Mouse (Mus musculus) stomach, postnatal 0 days (tissue): ENCODE measurements around the gene St14. TPM values are rescaled to one million over a fixed set of nuclear protein-coding genes. Genes with fewer than 3 reads are reported as not detected.

Experiments
- ATAC-seq: fragments of 200-750 bp; cut with Nextera tagmentation; 2 replicates; pipeline ENCODE4 v1.8.0; 2017; ENCODE audit not compliant: low FRiP score, low TSS enrichment
- DNase-seq: peaks from one replicate; pipeline ENCODE4 v3.0.0-alpha.2; 2016; ENCODE audit warnings: low spot score
- H3K27ac ChIP-seq: fragments of 300-500 bp; sonication (generic); replicated peaks from 2 replicates; pipeline ENCODE4 v1.5.1; 2014; ENCODE audit warnings: mild to moderate bottlenecking, control low read depth
- H3K27me3 ChIP-seq: fragments of 300-500 bp; sonication (generic); 2 replicates; pipeline ENCODE4 v1.6.1; 2014; ENCODE audit warnings: low read length; ENCODE audit not compliant: control insufficient read depth, insufficient read depth
- H3K36me3 ChIP-seq: fragments of 300-500 bp; sonication (generic); 2 replicates; pipeline ENCODE4 v1.6.1; 2014; ENCODE audit warnings: low read length, mixed read lengths; ENCODE audit not compliant: control insufficient read depth, insufficient read depth
- H3K4me1 ChIP-seq: fragments of 300-500 bp; sonication (generic); replicated peaks from 2 replicates; pipeline ENCODE4 v1.6.1; 2014; ENCODE audit warnings: antibody characterized with exemption; ENCODE audit not compliant: control insufficient read depth, insufficient read depth
- H3K4me2 ChIP-seq: fragments of 300-500 bp; sonication (generic); replicated peaks from 2 replicates; pipeline ENCODE4 v1.6.1; 2014; ENCODE audit warnings: low read depth, mild to moderate bottlenecking, control low read depth, moderate library complexity
- H3K4me3 ChIP-seq: fragments of 300-500 bp; sonication (generic); 2 replicates; pipeline ENCODE4 v1.5.1; 2014; ENCODE audit warnings: low read depth, low read length, control low read depth
- H3K9ac ChIP-seq: fragments of 300-500 bp; sonication (generic); 2 replicates; pipeline ENCODE4 v1.6.1; 2014; ENCODE audit warnings: mild to moderate bottlenecking, low read length, control low read depth, mixed read lengths
- H3K9me3 ChIP-seq: fragments of 300-500 bp; sonication (generic); 2 replicates; pipeline ENCODE4 v1.6.1; 2016; ENCODE audit warnings: low read length; ENCODE audit not compliant: control insufficient read depth
- CTCF ChIP-seq: IDR thresholded peaks from 2 replicates; pipeline ENCODE4 v1.5.1; 2016; ENCODE audit warnings: antibody characterized with exemption, low read depth, mild to moderate bottlenecking, moderate library complexity
- EP300 ChIP-seq: optimal IDR thresholded peaks from 2 replicates; pipeline ENCODE3; 2016; ENCODE audit warnings: antibody characterized with exemption
- WGBS: fragments of 180-500 bp; shearing (Covaris S2); extraction: QIAGEN DNeasy Blood & Tissue Kit; methylation state at CpG from one replicate; pipeline ENCODE4 v1.1.7; 2014; 5-methylcytosine and 5-hydroxymethylcytosine counted together
- polyA plus RNA-seq: library from polyadenylated mRNA; unstranded; fragments of >200 nt; fragmentation: Nextera tagmentation; extraction: Ambion mirVana; gene quantifications from 2 replicates; pipeline ENCODE4 v1.2.1, GENCODE M21; 2015

St14 gene
- polyA plus RNA-seq, 1 experiment from 2014 or later: 60.4 TPM

- Histone ChIP-seq H3K4me2 (no peak overlapping the region), H3K9ac (no peak overlapping the region), H3K4me3 (no peak overlapping the region), H3K36me3 (no peaks in the 10 kb centered on the region), H3K27ac (no peak overlapping the region), H3K27me3 (no peaks in the 10 kb centered on the region), H3K9me3 (no peaks in the 10 kb centered on the region), H3K4me1 (no peaks in the 10 kb centered on the region; the same call in 1 of the 2 replicates)
- WGBS: 93% methylated on average over 5 of the region's 5 CpGs
- no peak for DNase-seq
- no peak for TF ChIP-seq CTCF
- no peak for TF ChIP-seq EP300
- no peak for ATAC-seq
Observed at GRCm38 (mm10) chr9:31050208-31050607, 81.4 kb downstream of the St14 start.

Other genes starting within 250 kb of the St14 start
- 1.9 and 2.6 TPM in 2 replicates for gene Adamts15, start 209.4 kb downstream of the St14 start, polyA plus RNA-seq
- 7.8 and 8.8 TPM in 2 replicates for gene Adamts8, start 189.3 kb downstream of the St14 start, polyA plus RNA-seq
- gene Zbtb44, start 101.2 kb downstream of the St14 start, polyA plus RNA-seq: 6.5 and 8.2 TPM in 2 replicates
- gene Aplp2, start 80.0 kb upstream of the St14 start, polyA plus RNA-seq: 187 and 200 TPM in 2 replicates
- 1.1 and 1.2 TPM in 2 replicates for gene Prdm10, start 148.7 kb upstream of the St14 start, polyA plus RNA-seq